Mouse (Mus musculus): ENCODE results near the gene Lhx8. TPM values are rescaled to one million over a fixed set of nuclear protein-coding genes. Genes with fewer than 3 reads are reported as not detected.

Lhx8 gene
- total RNA-seq, 1 experiment: not detected

DNA sequence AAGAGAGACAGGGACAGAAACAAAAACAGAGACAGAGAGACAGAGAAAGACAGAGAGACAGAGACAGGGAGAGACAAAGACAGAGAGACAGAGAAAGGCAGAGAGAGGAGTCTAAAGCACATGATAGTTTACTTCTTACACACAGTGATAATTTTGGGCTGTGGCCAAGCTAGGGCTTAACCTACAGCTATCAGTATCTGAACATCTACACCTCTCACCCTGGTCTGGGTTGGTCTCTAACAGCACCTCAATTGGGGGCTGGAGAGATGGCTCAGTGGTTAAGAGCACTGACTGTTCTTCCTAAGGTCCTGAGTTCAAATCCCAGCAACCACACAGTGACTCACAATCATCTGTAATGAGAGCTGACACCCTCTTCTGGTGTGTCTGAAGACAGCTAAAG is 32.0 kb downstream of the Lhx8 start:
- H3K4me3 ChIP-seq (ENCODE audit: insufficient read depth in 1 of 2, low read depth in 1 of 2, low read length in 2 of 2, poor library complexity in 1 of 2, severe bottlenecking in 1 of 2): no peak overlapping the region
- H3K4me1 ChIP-seq (ENCODE audit: control insufficient read depth in 2 of 2, insufficient read depth in 2 of 2, low read length in 2 of 2, poor library complexity in 1 of 2): no peaks in the 10 kb centered on the region
- TF ChIP-seq HCFC1 (IDR thresholded peaks at IDR 0.05; ENCODE audit: borderline replicate concordance, insufficient read depth, low read length) (no peak), ZNF384 (IDR thresholded peaks at IDR 0.05; ENCODE audit: low read depth, low read length) (no peak), MAFK (IDR thresholded peaks at IDR 0.05; ENCODE audit: insufficient read depth, low read depth, low read length) (no peak), CHD2 (IDR thresholded peaks at IDR 0.05; ENCODE audit: low read depth, low read length) (no peak), ZC3H11A (IDR thresholded peaks at IDR 0.05; ENCODE audit: borderline replicate concordance, low read depth, low read length) (no peak)
- no peak for DNase-seq (ENCODE audit: low read depth, low spot score)
- no peaks in the 10 kb centered on the region for H3K36me3 ChIP-seq (ENCODE audit: control insufficient read depth, insufficient read depth, low read length, poor library complexity, severe bottlenecking)
- H3K9ac ChIP-seq (ENCODE audit: insufficient read depth, low read depth, low read length, poor library complexity, severe bottlenecking): no peak overlapping the region
- H3K27ac ChIP-seq (ENCODE audit: insufficient read depth, low read depth, low read length, poor library complexity, severe bottlenecking): no peak overlapping the region
- H3K9me3 ChIP-seq (ENCODE audit: control insufficient read depth, insufficient read depth, low read depth, low read length): no peaks in the 10 kb centered on the region
- in situ Hi-C loops (cut with MboI; ENCODE audit: low sequenced_read_pairs in 2 of 2, unreplicated experiment in 2 of 2): no loop called here

DNA sequence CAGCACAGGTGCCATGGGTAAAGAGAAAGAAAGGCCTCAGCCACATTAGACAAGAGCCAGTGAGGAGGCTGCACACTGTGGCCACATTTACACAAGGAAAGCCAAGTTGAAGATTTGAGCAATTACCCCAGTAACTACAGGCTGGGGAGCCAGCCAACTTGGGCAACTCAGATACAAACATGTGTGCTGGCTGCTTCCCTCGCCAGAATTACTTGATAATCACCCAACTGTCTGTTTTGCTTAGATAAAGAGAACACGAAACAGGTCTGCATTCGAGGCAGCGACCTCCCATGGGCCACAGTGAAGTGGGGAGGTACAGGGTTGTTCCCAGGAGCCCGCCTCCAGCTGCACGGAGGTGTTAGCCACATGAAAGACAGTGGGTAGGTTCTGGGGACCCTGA is 33.0 kb downstream of the Lhx8 start:
- Histone ChIP-seq H3K4me1 (ENCODE audit: control insufficient read depth in 2 of 2, insufficient read depth in 2 of 2, low read length in 2 of 2, poor library complexity in 1 of 2) (no peaks in the 10 kb centered on the region), H3K36me3 (ENCODE audit: control insufficient read depth, insufficient read depth, low read length, poor library complexity, severe bottlenecking) (no peaks in the 10 kb centered on the region), H3K9ac (ENCODE audit: insufficient read depth, low read depth, low read length, poor library complexity, severe bottlenecking) (no peak overlapping the region), H3K9me3 (ENCODE audit: control insufficient read depth, insufficient read depth, low read depth, low read length) (no peaks in the 10 kb centered on the region), H3K4me3 (ENCODE audit: insufficient read depth in 1 of 2, low read depth in 1 of 2, low read length in 2 of 2, poor library complexity in 1 of 2, severe bottlenecking in 1 of 2) (no peak overlapping the region), H3K27ac (ENCODE audit: insufficient read depth, low read depth, low read length, poor library complexity, severe bottlenecking) (no peak overlapping the region)
- no peak for TF ChIP-seq ZNF384 (IDR thresholded peaks at IDR 0.05; ENCODE audit: low read depth, low read length)
- TF ChIP-seq CHD2 (IDR thresholded peaks at IDR 0.05; ENCODE audit: low read depth, low read length): no peak
- TF ChIP-seq ZC3H11A (IDR thresholded peaks at IDR 0.05; ENCODE audit: borderline replicate concordance, low read depth, low read length): no peak
- no peak for TF ChIP-seq HCFC1 (IDR thresholded peaks at IDR 0.05; ENCODE audit: borderline replicate concordance, insufficient read depth, low read length)
- in situ Hi-C loops (cut with MboI; ENCODE audit: low sequenced_read_pairs in 2 of 2, unreplicated experiment in 2 of 2): no loop called here
- DNase-seq (ENCODE audit: low read depth, low spot score): no peak

DNA sequence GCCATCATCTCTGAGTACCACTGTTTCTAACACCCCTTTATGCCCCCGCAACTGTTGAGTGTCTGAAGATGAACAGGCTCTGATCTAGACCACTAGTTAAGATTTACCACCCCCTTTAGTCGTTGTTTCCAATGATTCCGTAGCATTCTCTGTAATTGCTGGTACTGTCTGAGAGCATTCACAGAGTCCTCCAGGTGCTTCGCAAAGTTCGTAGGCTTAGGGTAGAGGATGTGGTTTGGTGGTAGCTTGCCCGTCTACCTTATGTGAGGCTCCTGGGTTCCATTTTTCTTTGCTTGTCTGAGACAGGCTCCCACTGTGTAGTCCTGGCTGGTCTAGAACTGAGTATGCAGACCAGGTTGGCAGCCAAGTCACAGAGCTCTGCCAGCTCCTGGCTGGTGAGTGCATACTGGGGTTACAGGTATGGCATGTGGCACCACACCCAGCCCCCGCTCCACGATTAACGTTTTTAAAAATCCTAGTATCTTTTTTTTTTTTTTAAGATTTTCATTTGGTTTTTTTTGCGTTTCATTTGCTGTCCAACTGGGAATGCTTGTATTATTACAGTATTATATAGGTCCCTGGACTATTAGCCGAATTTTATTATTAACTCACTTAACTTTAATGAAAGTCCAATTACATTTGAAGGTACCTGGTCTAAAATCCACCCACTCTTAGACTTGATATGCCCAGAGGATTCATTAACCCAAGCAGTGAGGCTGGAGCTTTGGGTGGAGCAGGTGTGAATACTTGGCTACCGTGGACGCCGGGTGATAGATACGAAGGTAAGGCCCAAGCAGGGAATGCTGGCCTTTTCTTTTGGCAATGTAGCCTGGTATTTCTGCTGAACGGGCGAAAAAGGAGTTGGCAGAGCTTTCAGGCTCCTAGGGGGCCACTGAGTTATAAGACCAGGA is 35.3 kb downstream of the Lhx8 start:
- Histone ChIP-seq H3K9me3 (ENCODE audit: control insufficient read depth, insufficient read depth, low read depth, low read length) (no peaks in the 10 kb centered on the region), H3K4me3 (ENCODE audit: insufficient read depth in 1 of 2, low read depth in 1 of 2, low read length in 2 of 2, poor library complexity in 1 of 2, severe bottlenecking in 1 of 2) (no peak overlapping the region), H3K27ac (ENCODE audit: insufficient read depth, low read depth, low read length, poor library complexity, severe bottlenecking) (no peak overlapping the region), H3K36me3 (ENCODE audit: control insufficient read depth, insufficient read depth, low read length, poor library complexity, severe bottlenecking) (no peaks in the 10 kb centered on the region), H3K4me1 (ENCODE audit: control insufficient read depth in 2 of 2, insufficient read depth in 2 of 2, low read length in 2 of 2, poor library complexity in 1 of 2) (no peaks in the 10 kb centered on the region), H3K9ac (ENCODE audit: insufficient read depth, low read depth, low read length, poor library complexity, severe bottlenecking) (no peak overlapping the region)
- in situ Hi-C loops (cut with MboI; ENCODE audit: low sequenced_read_pairs in 2 of 2, unreplicated experiment in 2 of 2): no loop called here
- TF ChIP-seq ZNF384 (IDR thresholded peaks at IDR 0.05; ENCODE audit: low read depth, low read length) (no peak), MAFK (IDR thresholded peaks at IDR 0.05; ENCODE audit: insufficient read depth, low read depth, low read length) (no peak), ZC3H11A (IDR thresholded peaks at IDR 0.05; ENCODE audit: borderline replicate concordance, low read depth, low read length) (no peak), CHD2 (IDR thresholded peaks at IDR 0.05; ENCODE audit: low read depth, low read length) (no peak), HCFC1 (IDR thresholded peaks at IDR 0.05; ENCODE audit: borderline replicate concordance, insufficient read depth, low read length) (no peak)
- no peak for DNase-seq (ENCODE audit: low read depth, low spot score)

DNA sequence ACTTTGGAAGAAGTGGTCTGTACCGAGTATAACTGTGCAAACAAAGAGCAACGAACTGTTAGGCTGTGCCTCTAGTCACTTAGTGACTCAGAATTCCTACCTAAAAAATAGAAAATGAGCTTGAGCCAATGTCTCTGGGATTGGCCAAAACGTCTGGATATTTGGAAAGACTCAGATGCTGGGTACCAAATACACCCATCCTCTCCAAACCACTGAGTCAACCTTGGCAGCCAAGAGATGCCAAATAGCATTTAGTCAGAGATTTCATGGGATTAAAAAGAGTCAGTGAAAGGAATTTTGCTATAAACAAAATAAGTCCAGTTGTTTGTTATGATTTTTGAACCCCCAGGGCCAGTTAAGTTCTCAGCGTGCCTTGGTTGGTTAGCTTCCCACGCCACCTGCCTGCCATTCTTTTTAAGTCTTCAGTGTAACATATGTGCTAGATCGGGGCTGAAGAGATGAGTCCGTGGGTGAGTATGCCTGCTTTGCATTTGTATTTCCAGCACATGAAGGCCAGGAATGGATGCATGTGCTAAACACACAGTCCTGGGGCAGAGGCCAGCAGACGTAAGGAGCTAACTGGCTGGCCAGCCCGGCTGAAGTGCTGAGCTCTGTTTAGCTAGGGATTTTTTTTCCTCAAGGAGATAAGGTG is 36.5 kb downstream of the Lhx8 start:
- Histone ChIP-seq H3K9ac (ENCODE audit: insufficient read depth, low read depth, low read length, poor library complexity, severe bottlenecking) (no peak overlapping the region), H3K36me3 (ENCODE audit: control insufficient read depth, insufficient read depth, low read length, poor library complexity, severe bottlenecking) (no peaks in the 10 kb centered on the region), H3K4me3 (ENCODE audit: insufficient read depth in 1 of 2, low read depth in 1 of 2, low read length in 2 of 2, poor library complexity in 1 of 2, severe bottlenecking in 1 of 2) (no peak overlapping the region), H3K27ac (ENCODE audit: insufficient read depth, low read depth, low read length, poor library complexity, severe bottlenecking) (no peak overlapping the region), H3K4me1 (ENCODE audit: control insufficient read depth in 2 of 2, insufficient read depth in 2 of 2, low read length in 2 of 2, poor library complexity in 1 of 2) (no peaks in the 10 kb centered on the region), H3K9me3 (ENCODE audit: control insufficient read depth, insufficient read depth, low read depth, low read length) (no peaks in the 10 kb centered on the region)
- no peak for DNase-seq (ENCODE audit: low read depth, low spot score)
- in situ Hi-C loops (cut with MboI; ENCODE audit: low sequenced_read_pairs in 2 of 2, unreplicated experiment in 2 of 2): no loop called here
- TF ChIP-seq ZC3H11A (IDR thresholded peaks at IDR 0.05; ENCODE audit: borderline replicate concordance, low read depth, low read length) (no peak), MAFK (IDR thresholded peaks at IDR 0.05; ENCODE audit: insufficient read depth, low read depth, low read length) (no peak), CHD2 (IDR thresholded peaks at IDR 0.05; ENCODE audit: low read depth, low read length) (no peak), HCFC1 (IDR thresholded peaks at IDR 0.05; ENCODE audit: borderline replicate concordance, insufficient read depth, low read length) (no peak), ZNF384 (IDR thresholded peaks at IDR 0.05; ENCODE audit: low read depth, low read length) (no peak)
